In genomic region chr10:4523078-4523477, GRCm38 (mm10) we compare ENCODE assay signal across 27 mouse cellular contexts. TPM values are rescaled to one million over a fixed set of nuclear protein-coding genes. Genes with fewer than 3 reads are reported as not detected.
DNase-seq lines count a peak whose midpoint lies in the region; ATAC-seq lines count a peak whose summit lies in the region.
"Had no signal": no experiment of that assay in that cellular context is flagged by ENCODE, and none has a peak within 500 bp of the region (broad histone marks: within the 10 kb centered on the region; RNA-seq: fewer than 3 reads in every experiment).

No protein-coding gene starts in this region.

- H3K9ac ChIP-seq in hindbrain, embryonic 12.5 days = no peak overlapping the region
- H3K9ac ChIP-seq in kidney, embryonic 16.5 days (replicated peaks; ENCODE audit: low read length) = no peak overlapping the region
- H3K9ac ChIP-seq: embryonic facial prominence, embryonic 13.5 days; forebrain, embryonic 12.5 days; forebrain, embryonic 15.5 days; heart, embryonic 12.5 days; heart, embryonic 15.5 days; hindbrain, embryonic 15.5 days had no signal

- no peak overlapping the region for H3K4me2 ChIP-seq in hindbrain, embryonic 12.5 days (replicated peaks)
- no peak overlapping the region for H3K4me2 ChIP-seq in kidney, embryonic 16.5 days (replicated peaks; ENCODE audit: low read depth, low read length)
- H3K4me2 ChIP-seq: embryonic facial prominence, embryonic 13.5 days; forebrain, embryonic 12.5 days; forebrain, embryonic 15.5 days; heart, embryonic 12.5 days; heart, embryonic 15.5 days; hindbrain, embryonic 15.5 days had no signal

- no peak overlapping the region for H3K27ac ChIP-seq in hindbrain, embryonic 12.5 days
- H3K27ac ChIP-seq in hindbrain, embryonic 10.5 days = no peak overlapping the region
- H3K27ac ChIP-seq in kidney, embryonic 16.5 days (ENCODE audit: low read length) = no peak overlapping the region
- H3K27ac ChIP-seq: embryonic facial prominence, embryonic 10.5 days; embryonic facial prominence, embryonic 13.5 days; forebrain, embryonic 12.5 days; forebrain, embryonic 15.5 days; heart, embryonic 15.5 days; hindbrain, embryonic 15.5 days had no signal

- 50% methylated on average over 4 of the region's 4 CpGs for WGBS in hindbrain, embryonic 12.5 days
- WGBS in hindbrain, embryonic 10.5 days = 54% methylated on average over 4 of the region's 4 CpGs
- WGBS in kidney, embryonic 16.5 days = 57% methylated on average over 4 of the region's 4 CpGs

- ATAC-seq in hindbrain, embryonic 12.5 days (ENCODE audit: low FRiP score) = 0 out of 2 replicates have a peak, but pooled peaks have one; percentile 32
- peak; percentile 69; the same call in 1 of the 2 replicates for ATAC-seq in kidney, embryonic 16.5 days (ENCODE audit: low FRiP score, low TSS enrichment)
- ATAC-seq in common myeloid progenitor, adult 5-6 weeks (replicated peaks; ENCODE audit: low read depth, poor library complexity, severe bottlenecking) = 0 out of 2 replicates have a peak, but pooled peaks have one; percentile 15
- 0 out of 4 replicates have a peak, but pooled peaks have one; percentile 12 to 32 for ATAC-seq in hematopoietic stem cell, adult 5-6 weeks (replicated peaks in 1 of 2; ENCODE audit: insufficient read depth in 1 of 2, low FRiP score in 2 of 2, low TSS enrichment in 1 of 2, low read depth in 1 of 2, poor library complexity in 2 of 2, severe bottlenecking in 2 of 2)
- ATAC-seq: activated CD4-positive, CD25-positive, alpha-beta regulatory T cell, adult 4 months; CD4-positive, CD25-positive, alpha-beta regulatory T cell, adult 4 months; forebrain, embryonic 15.5 days had no signal

- H3K36me3 ChIP-seq in hindbrain, embryonic 12.5 days = no peaks in the 10 kb centered on the region
- no peaks in the 10 kb centered on the region for H3K36me3 ChIP-seq in hindbrain, embryonic 10.5 days
- H3K36me3 ChIP-seq in kidney, embryonic 16.5 days (ENCODE audit: insufficient read depth, low read length) = no peaks in the 10 kb centered on the region
- H3K36me3 ChIP-seq: embryonic facial prominence, embryonic 10.5 days; embryonic facial prominence, embryonic 13.5 days; forebrain, embryonic 12.5 days; forebrain, embryonic 15.5 days; heart, embryonic 12.5 days; heart, embryonic 15.5 days; hindbrain, embryonic 15.5 days had no signal

- H3K27me3 ChIP-seq in hindbrain, embryonic 12.5 days = no peaks in the 10 kb centered on the region
- no peaks in the 10 kb centered on the region for H3K27me3 ChIP-seq in hindbrain, embryonic 10.5 days (ENCODE audit: insufficient read depth, poor library complexity, severe bottlenecking)
- no peaks in the 10 kb centered on the region for H3K27me3 ChIP-seq in kidney, embryonic 16.5 days (ENCODE audit: insufficient read depth, low read length)
- H3K27me3 ChIP-seq: embryonic facial prominence, embryonic 13.5 days; forebrain, embryonic 12.5 days; forebrain, embryonic 15.5 days; heart, embryonic 12.5 days; heart, embryonic 15.5 days; hindbrain, embryonic 15.5 days had no signal

- H3K4me1 ChIP-seq in hindbrain, embryonic 12.5 days = 0 out of 2 replicates have a peak, but pooled peaks cover 1% of the 10 kb centered on the region
- H3K4me1 ChIP-seq in hindbrain, embryonic 10.5 days (replicated peaks) = peaks cover 11% of the 10 kb centered on the region
- H3K4me1 ChIP-seq in kidney, embryonic 16.5 days (ENCODE audit: insufficient read depth, low read length) = peaks cover 2% of the 10 kb centered on the region; the same call in 1 of the 2 replicates
- H3K4me1 ChIP-seq: embryonic facial prominence, embryonic 10.5 days; embryonic facial prominence, embryonic 13.5 days; forebrain, embryonic 15.5 days; heart, embryonic 12.5 days; heart, embryonic 15.5 days; hindbrain, embryonic 15.5 days had no signal

- no peaks in the 10 kb centered on the region for H3K9me3 ChIP-seq in hindbrain, embryonic 12.5 days (replicated peaks)
- peaks cover 4% of the 10 kb centered on the region; the same call in 1 of the 2 replicates for H3K9me3 ChIP-seq in hindbrain, embryonic 10.5 days
- H3K9me3 ChIP-seq in kidney, embryonic 16.5 days (ENCODE audit: low read length) = peaks cover 4% of the 10 kb centered on the region
- H3K9me3 ChIP-seq: embryonic facial prominence, embryonic 10.5 days; forebrain, embryonic 12.5 days; forebrain, embryonic 15.5 days; heart, embryonic 15.5 days; hindbrain, embryonic 15.5 days had no signal

- no peak for DNase-seq in hindbrain, embryonic 10.5 days (ENCODE audit: low spot score)
- no peak for DNase-seq in kidney, postnatal 4 days
- no peak for DNase-seq in cerebellum, adult 8-10 months
- DNase-seq in layer of hippocampus, postnatal 14 days (ENCODE audit: low spot score in 2 of 2) = no peak
- DNase-seq: adrenal gland, adult 8-10 months; adrenal gland, postnatal 25 days; cerebellum, adult 11-12 months; cerebellum, adult 9-10 months; cerebellum, postnatal 14 days; gastrocnemius, postnatal 25 days; heart, postnatal 10 days; heart, postnatal 36 days had no signal

- no peak overlapping the region for H3K4me3 ChIP-seq in hindbrain, embryonic 12.5 days
- no peak overlapping the region for H3K4me3 ChIP-seq in hindbrain, embryonic 10.5 days
- no peak overlapping the region for H3K4me3 ChIP-seq in kidney, embryonic 16.5 days (ENCODE audit: low read length)
- H3K4me3 ChIP-seq: embryonic facial prominence, embryonic 10.5 days; embryonic facial prominence, embryonic 13.5 days; erythroblast, embryonic 14.5 days; forebrain, embryonic 12.5 days; forebrain, embryonic 15.5 days; heart, embryonic 12.5 days; heart, embryonic 15.5 days; hindbrain, embryonic 15.5 days had no signal

RNA-seq across cellular contexts. Expression of gene Ccdc170, which starts 40.8 kb away (rescaled TPM):
- 0.45 and 0.77 TPM in 2 replicates for polyA plus RNA-seq in hindbrain, embryonic 12.5 days (2016; fragmentation: Nextera tagmentation; extraction: Ambion mirVana)
- polyA plus RNA-seq in hindbrain, embryonic 10.5 days (2016; fragmentation: Nextera tagmentation; extraction: Ambion mirVana) = 0.06 and 0.34 TPM in 2 replicates
- polyA plus RNA-seq in kidney, embryonic 16.5 days (2015; fragmentation: Nextera tagmentation; extraction: Ambion mirVana) = 2.2 and 3.9 TPM in 2 replicates
- total RNA-seq in common myeloid progenitor, adult 5-6 weeks (2017) = not detected in 2 replicates
- total RNA-seq in hematopoietic stem cell, adult 5-6 weeks (2017) = not detected in 2 replicates
- total RNA-seq in layer of hippocampus, postnatal 14 days (2021) = under 1 TPM; 0.69 to 0.71 TPM
- polyA plus RNA-seq: activated CD4-positive, CD25-positive, alpha-beta regulatory T cell, adult 4 months; erythroblast, embryonic 14.5 days; heart, embryonic 12.5 days; heart, embryonic 15.5 days; intestine, embryonic 14.5 days had no signal

Comparison
In these comparisons a context has a peak if more than half of its experiments do, and no peak if none do; other contexts are left out.
1. ATAC-seq: peak in every context shown above with its lines; median percentile 69 in kidney, embryonic 16.5 days; 32 in hindbrain, embryonic 12.5 days; 22 in hematopoietic stem cell, adult 5-6 weeks; 15 in common myeloid progenitor, adult 5-6 weeks.